Mouse (Mus musculus) CH12.LX (cell line): ENCODE data around the gene Sem1.

Source experiments
- CTCF ChIP-seq, 2 experiments: IDR thresholded peaks in 1 of 2; conservative IDR thresholded peaks in 1 of 2; 2 replicates each; pipeline ENCODE4 v1.5.1; 2011 to 2012; ENCODE audit warnings: low read depth in 2 of 2, low read length in 2 of 2, improper control_type of control experiment in 1 of 2, inconsistent platforms in 1 of 2, mild to moderate bottlenecking in 1 of 2, moderate library complexity in 1 of 2
- E2F4 ChIP-seq: IDR thresholded peaks from 2 replicates; pipeline ENCODE4 v1.6.1; 2011; ENCODE audit warnings: low read depth, low read length, improper control_type of control experiment; ENCODE audit not compliant: insufficient replicate concordance
- EP300 ChIP-seq: IDR thresholded peaks from 2 replicates; pipeline ENCODE4 v1.6.1; 2011; ENCODE audit warnings: low read length, improper control_type of control experiment
- IRF4 ChIP-seq: IDR thresholded peaks from 2 replicates; pipeline ENCODE4 v1.6.1; 2014; ENCODE audit warnings: low read depth, mild to moderate bottlenecking, inconsistent platforms, low read length, improper control_type of control experiment
- MAX ChIP-seq: IDR thresholded peaks from 2 replicates; pipeline ENCODE4 v1.6.1; 2011; ENCODE audit warnings: low read length, improper control_type of control experiment
- POLR2A ChIP-seq: IDR thresholded peaks from 2 replicates; pipeline ENCODE4 v1.6.1; 2011; ENCODE audit warnings: low read depth, mild to moderate bottlenecking, improper control_type of control experiment, low read length
- RCOR1 ChIP-seq: conservative IDR thresholded peaks from 2 replicates; pipeline ENCODE4 v1.6.1; 2012; ENCODE audit warnings: low read depth, mild to moderate bottlenecking, inconsistent platforms, low read length, improper control_type of control experiment
- SMC3 ChIP-seq: IDR thresholded peaks from 2 replicates; pipeline ENCODE4 v1.6.1; 2011; ENCODE audit warnings: low read depth, low read length, improper control_type of control experiment
- ZMIZ1 ChIP-seq: IDR thresholded peaks from 2 replicates; pipeline ENCODE4 v1.6.1; 2012; ENCODE audit warnings: low read depth, mild to moderate bottlenecking, inconsistent platforms, low read length, improper control_type of control experiment

- TF ChIP-seq SMC3 (no peak), CTCF (conservative IDR thresholded peaks at IDR 0.05 in 1 of 2, IDR thresholded peaks at IDR 0.05 in 1 of 2; ENCODE audit: low read depth in 2 of 2, low read length in 2 of 2) (no peak), E2F4 (no peak), RCOR1 (no peak), POLR2A (no peak), EP300 (no peak), MAX (no peak), ZMIZ1 (no peak), IRF4 (no peak)
These were observed 30.5 kb downstream of the Sem1 start for GRCm38 (mm10) chr6:6547997-6548396.
